In genomic region chr2:26914148-26914941, GRCm38 (mm10) we compare ENCODE assay signal across 11 mouse cellular contexts. TPM values are rescaled to one million over a fixed set of nuclear protein-coding genes. Genes with fewer than 3 reads are reported as not detected.
A peak's percentile ranks its signal among the peaks of the same experiment; 100 is the strongest.
DNase-seq lines count a peak whose midpoint lies in the region; ATAC-seq and TF ChIP-seq lines count a peak whose summit lies in the region.
"Had no signal": no experiment of that assay in that cellular context is flagged by ENCODE, and none has a peak within 500 bp of the region (broad histone marks: within the 10 kb centered on the region; RNA-seq: fewer than 3 reads in every experiment).

No protein-coding gene starts in this region.

- 0 out of 2 replicates have a peak overlapping the region, but pooled peaks have one; percentile 99 for H3K4me2 ChIP-seq in hindbrain, embryonic 12.5 days (replicated peaks)
- H3K4me2 ChIP-seq in hindbrain, embryonic 14.5 days (replicated peaks): no peak overlapping the region
- H3K4me2 ChIP-seq in neural tube, embryonic 12.5 days (replicated peaks): peak overlapping the region; percentile 99
- peak overlapping the region; percentile 24; the same call in 1 of the 2 replicates for H3K4me2 ChIP-seq in intestine, postnatal 0 days (replicated peaks; ENCODE audit: low read depth)
- peak overlapping the region; percentile 8; the same call in 1 of the 2 replicates for H3K4me2 ChIP-seq in stomach, postnatal 0 days (replicated peaks; ENCODE audit: low read depth)

- TF ChIP-seq CTCF in intestine, postnatal 0 days (IDR thresholded peaks at IDR 0.05; ENCODE audit: low read depth): no peak
- 0 out of 2 replicates have a peak, but pooled peaks have one; percentile 10 for TF ChIP-seq CTCF in stomach, postnatal 0 days (IDR thresholded peaks at IDR 0.05; ENCODE audit: low read depth)

- no peaks in the 10 kb centered on the region for H3K27me3 ChIP-seq in hindbrain, embryonic 12.5 days
- no peaks in the 10 kb centered on the region for H3K27me3 ChIP-seq in hindbrain, embryonic 14.5 days (ENCODE audit: control insufficient read depth, insufficient read depth, low read length)
- no peaks in the 10 kb centered on the region for H3K27me3 ChIP-seq in neural tube, embryonic 12.5 days (replicated peaks)
- H3K27me3 ChIP-seq in intestine, postnatal 0 days (replicated peaks; ENCODE audit: control insufficient read depth, insufficient read depth, low read length): no peaks in the 10 kb centered on the region
- no peaks in the 10 kb centered on the region for H3K27me3 ChIP-seq in stomach, postnatal 0 days (ENCODE audit: control insufficient read depth, insufficient read depth, low read length)

- no peaks in the 10 kb centered on the region for H3K9me3 ChIP-seq in hindbrain, embryonic 12.5 days (replicated peaks)
- H3K9me3 ChIP-seq in hindbrain, embryonic 14.5 days (ENCODE audit: control insufficient read depth, low read length): no peaks in the 10 kb centered on the region
- no peaks in the 10 kb centered on the region for H3K9me3 ChIP-seq in neural tube, embryonic 12.5 days
- H3K9me3 ChIP-seq in intestine, postnatal 0 days (ENCODE audit: control insufficient read depth): no peaks in the 10 kb centered on the region
- no peaks in the 10 kb centered on the region for H3K9me3 ChIP-seq in stomach, postnatal 0 days (ENCODE audit: control insufficient read depth, low read length)

- no peak overlapping the region for H3K9ac ChIP-seq in hindbrain, embryonic 12.5 days
- no peak overlapping the region for H3K9ac ChIP-seq in hindbrain, embryonic 14.5 days
- H3K9ac ChIP-seq in neural tube, embryonic 12.5 days: no peak overlapping the region
- H3K9ac ChIP-seq in intestine, postnatal 0 days (ENCODE audit: low read depth, low read length): no peak overlapping the region
- no peak overlapping the region; the same call in 1 of the 2 replicates for H3K9ac ChIP-seq in stomach, postnatal 0 days (ENCODE audit: low read length)

- TF ChIP-seq EP300 in stomach, postnatal 0 days (optimal IDR thresholded peaks at IDR 0.05): no peak

- no peak overlapping the region for H3K4me3 ChIP-seq in hindbrain, embryonic 12.5 days
- H3K4me3 ChIP-seq in hindbrain, embryonic 14.5 days (replicated peaks; ENCODE audit: low read length): no peak overlapping the region
- no peak overlapping the region for H3K4me3 ChIP-seq in neural tube, embryonic 12.5 days
- H3K4me3 ChIP-seq in intestine, postnatal 0 days (ENCODE audit: low read depth, low read length): no peak overlapping the region
- no peak overlapping the region; the same call in 1 of the 2 replicates for H3K4me3 ChIP-seq in stomach, postnatal 0 days (ENCODE audit: low read depth, low read length)

- H3K27ac ChIP-seq in hindbrain, embryonic 12.5 days: no peak overlapping the region
- H3K27ac ChIP-seq in hindbrain, embryonic 14.5 days: no peak overlapping the region
- H3K27ac ChIP-seq in neural tube, embryonic 12.5 days: no peak overlapping the region
- H3K27ac ChIP-seq in intestine, postnatal 0 days (ENCODE audit: low read depth, low read length): peak overlapping the region; percentile 96; the same call in 1 of the 2 replicates
- H3K27ac ChIP-seq in stomach, postnatal 0 days (replicated peaks): 0 out of 2 replicates have a peak overlapping the region, but pooled peaks have one; percentile 13

- H3K4me1 ChIP-seq in hindbrain, embryonic 12.5 days: peaks cover 52% of the 10 kb centered on the region
- H3K4me1 ChIP-seq in hindbrain, embryonic 14.5 days (replicated peaks; ENCODE audit: control insufficient read depth, insufficient read depth, low read length): peaks cover 35% of the 10 kb centered on the region
- H3K4me1 ChIP-seq in neural tube, embryonic 12.5 days: peaks cover 53% of the 10 kb centered on the region
- peaks cover 12% of the 10 kb centered on the region for H3K4me1 ChIP-seq in intestine, postnatal 0 days (replicated peaks; ENCODE audit: control insufficient read depth, insufficient read depth, low read length)
- peaks cover 10% of the 10 kb centered on the region; the same call in 1 of the 2 replicates for H3K4me1 ChIP-seq in stomach, postnatal 0 days (replicated peaks; ENCODE audit: control insufficient read depth, insufficient read depth)

- no peak for ATAC-seq in hindbrain, embryonic 12.5 days (ENCODE audit: low FRiP score)
- ATAC-seq in hindbrain, embryonic 14.5 days (ENCODE audit: low FRiP score): no peak
- ATAC-seq in neural tube, embryonic 12.5 days (ENCODE audit: low FRiP score, low read depth): no peak
- no peak for ATAC-seq in intestine, postnatal 0 days
- no peak for ATAC-seq in stomach, postnatal 0 days (ENCODE audit: low FRiP score, low TSS enrichment)

- no peak for DNase-seq in hindbrain, embryonic 14.5 days (ENCODE audit: low spot score)
- DNase-seq in neural tube, embryonic 10.5 days (ENCODE audit: extremely low spot score, low spot score): no peak
- DNase-seq in stomach, postnatal 0 days (ENCODE audit: low spot score): no peak
- DNase-seq in spleen, postnatal 4 days (ENCODE audit: low spot score in 2 of 2): no peak
- DNase-seq in right cerebral cortex, postnatal 4 days: no peak
- DNase-seq: gastrocnemius, postnatal 14 days; spleen, adult 18-20 months; thymus, postnatal 25 days had no signal

- whole genome bisulfite sequencing in hindbrain, embryonic 12.5 days: 66% methylated on average over 8 of the region's 8 CpGs
- 64% methylated on average over 8 of the region's 8 CpGs for WGBS in hindbrain, embryonic 14.5 days
- WGBS in neural tube, embryonic 12.5 days: 55% methylated on average over 8 of the region's 8 CpGs
- WGBS in intestine, postnatal 0 days: 54% methylated on average over 8 of the region's 8 CpGs
- WGBS in stomach, postnatal 0 days: 66% methylated on average over 8 of the region's 8 CpGs

- H3K36me3 ChIP-seq in hindbrain, embryonic 12.5 days: peaks cover 53% of the 10 kb centered on the region
- peaks cover 51% of the 10 kb centered on the region for H3K36me3 ChIP-seq in hindbrain, embryonic 14.5 days (replicated peaks; ENCODE audit: control insufficient read depth, insufficient read depth)
- H3K36me3 ChIP-seq in neural tube, embryonic 12.5 days: peaks cover 53% of the 10 kb centered on the region
- peaks cover 50% of the 10 kb centered on the region for H3K36me3 ChIP-seq in intestine, postnatal 0 days (ENCODE audit: control insufficient read depth, insufficient read depth)
- peaks cover 15% of the 10 kb centered on the region for H3K36me3 ChIP-seq in stomach, postnatal 0 days (ENCODE audit: control insufficient read depth, insufficient read depth, low read length)

RNA-seq across cellular contexts. Expression of gene Surf2, which starts 1.8 kb away (rescaled TPM):
- polyA plus RNA-seq in hindbrain, embryonic 12.5 days (2016; fragmentation: Nextera tagmentation; extraction: Ambion mirVana): 50.1 and 50.4 TPM in 2 replicates
- polyA plus RNA-seq in hindbrain, embryonic 14.5 days (2014; fragmentation: Nextera tagmentation; extraction: Ambion mirVana): 44.1 and 45.2 TPM in 2 replicates
- 55.3 and 55.7 TPM in 2 replicates for polyA plus RNA-seq in neural tube, embryonic 12.5 days (2016; fragmentation: Nextera tagmentation; extraction: Ambion mirVana)
- 33.2 and 33.5 TPM in 2 replicates for polyA plus RNA-seq in intestine, postnatal 0 days (2015; fragmentation: Nextera tagmentation; extraction: Ambion mirVana)
- polyA plus RNA-seq in stomach, postnatal 0 days (2015; fragmentation: Nextera tagmentation; extraction: Ambion mirVana): 26.2 and 26.5 TPM in 2 replicates

RNA-seq across cellular contexts. Expression of gene Surf1, which starts 2.0 kb away (rescaled TPM):
- 55.0 and 58.6 TPM in 2 replicates for polyA plus RNA-seq in hindbrain, embryonic 12.5 days (2016; fragmentation: Nextera tagmentation; extraction: Ambion mirVana)
- 80.3 and 86.9 TPM in 2 replicates for polyA plus RNA-seq in hindbrain, embryonic 14.5 days (2014; fragmentation: Nextera tagmentation; extraction: Ambion mirVana)
- polyA plus RNA-seq in neural tube, embryonic 12.5 days (2016; fragmentation: Nextera tagmentation; extraction: Ambion mirVana): 56.3 and 59.5 TPM in 2 replicates
- polyA plus RNA-seq in intestine, postnatal 0 days (2015; fragmentation: Nextera tagmentation; extraction: Ambion mirVana): 59.8 and 65.3 TPM in 2 replicates
- 64.7 and 68.2 TPM in 2 replicates for polyA plus RNA-seq in stomach, postnatal 0 days (2015; fragmentation: Nextera tagmentation; extraction: Ambion mirVana)

RNA-seq across cellular contexts. Expression of gene Rpl7a, which starts 3.8 kb away (rescaled TPM):
- 461 and 470 TPM in 2 replicates for polyA plus RNA-seq in hindbrain, embryonic 12.5 days (2016; fragmentation: Nextera tagmentation; extraction: Ambion mirVana)
- polyA plus RNA-seq in hindbrain, embryonic 14.5 days (2014; fragmentation: Nextera tagmentation; extraction: Ambion mirVana): 439 and 494 TPM in 2 replicates
- polyA plus RNA-seq in neural tube, embryonic 12.5 days (2016; fragmentation: Nextera tagmentation; extraction: Ambion mirVana): 467 and 486 TPM in 2 replicates
- 407 and 410 TPM in 2 replicates for polyA plus RNA-seq in intestine, postnatal 0 days (2015; fragmentation: Nextera tagmentation; extraction: Ambion mirVana)
- 477 and 505 TPM in 2 replicates for polyA plus RNA-seq in stomach, postnatal 0 days (2015; fragmentation: Nextera tagmentation; extraction: Ambion mirVana)

RNA-seq across cellular contexts. Expression of gene Med22, which starts 3.9 kb away (rescaled TPM):
- 107 and 116 TPM in 2 replicates for polyA plus RNA-seq in hindbrain, embryonic 12.5 days (2016; fragmentation: Nextera tagmentation; extraction: Ambion mirVana)
- polyA plus RNA-seq in hindbrain, embryonic 14.5 days (2014; fragmentation: Nextera tagmentation; extraction: Ambion mirVana): 113 TPM in 2 replicates
- 112 and 115 TPM in 2 replicates for polyA plus RNA-seq in neural tube, embryonic 12.5 days (2016; fragmentation: Nextera tagmentation; extraction: Ambion mirVana)
- polyA plus RNA-seq in intestine, postnatal 0 days (2015; fragmentation: Nextera tagmentation; extraction: Ambion mirVana): 19.8 and 20.2 TPM in 2 replicates
- 22.5 and 23.9 TPM in 2 replicates for polyA plus RNA-seq in stomach, postnatal 0 days (2015; fragmentation: Nextera tagmentation; extraction: Ambion mirVana)

RNA-seq across cellular contexts. Expression of gene Surf6, which starts 11.7 kb away (rescaled TPM):
- 30.8 and 32.3 TPM in 2 replicates for polyA plus RNA-seq in hindbrain, embryonic 12.5 days (2016; fragmentation: Nextera tagmentation; extraction: Ambion mirVana)
- 15.1 and 15.9 TPM in 2 replicates for polyA plus RNA-seq in hindbrain, embryonic 14.5 days (2014; fragmentation: Nextera tagmentation; extraction: Ambion mirVana)
- 28.8 and 30.2 TPM in 2 replicates for polyA plus RNA-seq in neural tube, embryonic 12.5 days (2016; fragmentation: Nextera tagmentation; extraction: Ambion mirVana)
- 11.7 and 12.8 TPM in 2 replicates for polyA plus RNA-seq in intestine, postnatal 0 days (2015; fragmentation: Nextera tagmentation; extraction: Ambion mirVana)
- 12.5 and 12.8 TPM in 2 replicates for polyA plus RNA-seq in stomach, postnatal 0 days (2015; fragmentation: Nextera tagmentation; extraction: Ambion mirVana)

Comparison
In these comparisons a context has a peak if more than half of its experiments do, and no peak if none do; other contexts are left out.
1. H3K27ac ChIP-seq: peak in intestine, postnatal 0 days (single experiment) and stomach, postnatal 0 days (single experiment); none in hindbrain, embryonic 12.5 days (single experiment), hindbrain, embryonic 14.5 days (single experiment) and neural tube, embryonic 12.5 days (single experiment).